Mouse (Mus musculus): ENCODE measurements around the gene Psmb9.

DNA sequence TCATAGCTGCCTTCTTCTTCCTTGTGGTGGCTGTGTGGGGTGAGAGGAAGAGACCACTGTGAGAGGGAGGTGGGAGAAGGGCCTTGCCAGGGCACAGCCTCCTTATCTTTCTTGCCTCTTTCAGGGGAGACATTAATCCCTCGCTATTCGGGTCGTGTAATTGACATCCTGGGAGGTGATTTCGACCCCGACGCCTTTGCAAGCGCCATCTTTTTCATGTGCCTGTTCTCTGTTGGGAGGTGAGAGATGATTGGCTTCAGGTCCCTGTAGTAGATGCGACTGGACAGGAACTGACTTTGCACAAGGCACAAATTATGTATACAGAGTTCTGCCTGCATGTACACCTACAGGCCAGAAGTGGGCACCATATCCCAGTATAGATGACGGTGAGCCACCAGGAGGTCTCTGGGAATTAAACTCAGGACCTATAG is 18.2 kb upstream of the Psmb9 start:
- TF ChIP-seq EP300 (IDR thresholded peaks at IDR 0.05; ENCODE audit: insufficient read depth, low read depth, low read length) (no peak), CTCF (IDR thresholded peaks at IDR 0.05) (peak; percentile 86)
